Mouse (Mus musculus): ENCODE data around the gene Pex11g. TPM values are rescaled to one million over a fixed set of nuclear protein-coding genes. Genes with fewer than 3 reads are reported as not detected.

The Pex11g gene
- polyA plus RNA-seq, 1 experiment from 2014 or later, result 5.9 TPM

DNA sequence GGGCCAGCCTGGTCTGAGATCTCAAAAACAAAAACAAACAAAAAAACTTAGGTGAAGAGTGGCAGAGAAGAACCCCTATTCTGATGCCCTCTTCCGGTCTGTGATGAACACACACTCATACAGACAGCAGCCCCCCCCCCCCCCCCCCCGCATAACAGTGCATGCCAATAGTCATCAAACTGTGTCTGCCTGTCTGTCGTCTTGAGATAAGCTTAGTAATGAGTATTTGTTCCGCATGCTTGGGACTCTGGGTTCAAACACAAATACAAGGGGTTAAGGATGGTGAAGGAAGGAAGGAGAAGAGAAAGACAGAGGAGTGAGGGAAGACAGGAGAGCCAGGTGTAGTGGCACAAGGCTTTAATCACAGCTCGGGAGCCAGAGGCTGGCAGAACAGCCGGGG, 31.0 kb downstream of the Pex11g start:
- Histone ChIP-seq H3K9ac (replicated peaks) (no peak overlapping the region), H3K36me3 (peaks cover 96% of the 10 kb centered on the region), H3K4me3 (replicated peaks) (no peak overlapping the region), H3K4me2 (no peak overlapping the region), H3K27ac (no peak overlapping the region), H3K27me3 (no peaks in the 10 kb centered on the region), H3K9me3 (no peaks in the 10 kb centered on the region), H3K4me1 (replicated peaks) (no peaks in the 10 kb centered on the region)
- ATAC-seq (ENCODE audit: insufficient number of reproducible peaks, insufficient read depth, low FRiP score, low TSS enrichment, low read depth), result no peak
- WGBS, result 87% methylated on average over 6 of the region's 6 CpGs

DNA sequence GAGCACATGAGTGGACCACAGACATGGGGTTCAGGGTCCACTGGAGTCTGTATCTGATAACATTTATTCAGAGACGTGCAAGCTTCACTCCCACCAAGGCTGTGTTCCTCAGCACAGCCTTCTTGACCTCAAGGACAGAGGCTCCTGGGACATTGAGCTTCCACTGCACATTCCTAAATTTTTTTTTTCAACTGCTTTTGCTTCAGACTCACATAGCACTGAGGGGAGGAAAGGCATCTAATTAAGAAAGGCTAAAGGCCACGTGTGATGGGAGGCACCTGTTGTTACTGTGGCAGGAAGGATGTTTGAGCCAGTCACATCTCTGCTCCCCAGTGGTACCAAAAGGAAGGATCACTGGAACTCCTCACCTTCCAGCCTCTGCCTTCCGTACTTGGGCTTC, 36.4 kb downstream of the Pex11g start:
- H3K4me2 ChIP-seq, result no peak overlapping the region
- no peaks in the 10 kb centered on the region for H3K9me3 ChIP-seq
- no peak overlapping the region for H3K27ac ChIP-seq
- no peaks in the 10 kb centered on the region for H3K27me3 ChIP-seq
- 94% methylated on average over 3 of the region's 3 CpGs for WGBS
- ATAC-seq (ENCODE audit: insufficient number of reproducible peaks, insufficient read depth, low FRiP score, low TSS enrichment, low read depth), result no peak
- no peak overlapping the region for H3K4me3 ChIP-seq (replicated peaks)
- H3K36me3 ChIP-seq, result peaks cover 82% of the 10 kb centered on the region
- no peaks in the 10 kb centered on the region for H3K4me1 ChIP-seq (replicated peaks)
- no peak overlapping the region for H3K9ac ChIP-seq (replicated peaks)

DNA sequence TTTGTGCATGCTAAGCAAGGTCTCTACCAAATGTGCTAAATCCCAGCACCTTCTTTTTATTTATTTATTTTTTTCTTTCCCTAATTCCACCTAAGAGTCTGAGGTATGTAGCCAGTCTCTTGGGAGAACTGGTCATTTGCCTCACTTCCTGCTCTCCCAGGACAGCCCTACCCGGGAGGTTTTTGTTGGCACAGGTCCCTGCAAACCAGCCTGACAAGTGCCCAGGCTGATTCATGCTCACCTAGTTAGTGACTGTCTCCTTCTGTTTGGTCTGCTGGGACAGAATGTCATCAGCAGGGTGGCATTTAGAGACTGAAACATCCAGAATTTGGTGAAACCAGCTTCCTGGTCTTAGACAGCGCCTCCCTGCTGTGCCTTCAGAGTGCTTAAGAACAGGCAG, 37.5 kb downstream of the Pex11g start:
- ATAC-seq (ENCODE audit: insufficient number of reproducible peaks, insufficient read depth, low FRiP score, low TSS enrichment, low read depth), result no peak
- no peaks in the 10 kb centered on the region for H3K9me3 ChIP-seq
- H3K36me3 ChIP-seq, result peaks cover 71% of the 10 kb centered on the region
- no peak overlapping the region for H3K9ac ChIP-seq (replicated peaks)
- H3K27me3 ChIP-seq, result no peaks in the 10 kb centered on the region
- H3K27ac ChIP-seq, result no peak overlapping the region
- no peaks in the 10 kb centered on the region for H3K4me1 ChIP-seq (replicated peaks)
- H3K4me3 ChIP-seq (replicated peaks), result no peak overlapping the region
- no peak overlapping the region for H3K4me2 ChIP-seq
- 82% methylated on average over 2 of the region's 2 CpGs for WGBS

DNA sequence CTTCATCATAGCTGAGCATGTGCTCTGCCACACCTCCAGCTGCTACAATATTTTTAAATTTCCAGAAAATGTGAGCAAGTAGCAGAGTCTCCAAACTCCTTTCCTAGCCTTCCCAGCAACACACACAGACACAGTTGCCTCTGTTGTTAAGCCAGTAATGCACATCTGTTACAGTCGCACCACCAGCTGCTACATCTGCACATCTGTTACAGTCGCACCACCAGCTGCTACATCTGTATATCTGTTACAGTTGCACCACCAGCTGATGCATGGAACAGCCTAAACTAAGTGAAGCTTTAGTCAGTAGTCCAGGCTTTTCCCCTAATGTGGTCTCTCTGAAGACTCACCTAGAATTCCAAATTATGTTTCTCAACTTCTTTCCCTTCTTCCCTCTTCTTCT, 39.1 kb downstream of the Pex11g start:
- WGBS, result 78% methylated on average over 2 of the region's 2 CpGs
- Histone ChIP-seq H3K4me2 (no peak overlapping the region), H3K36me3 (peaks cover 59% of the 10 kb centered on the region), H3K4me3 (replicated peaks) (no peak overlapping the region), H3K9ac (replicated peaks) (no peak overlapping the region), H3K27me3 (no peaks in the 10 kb centered on the region), H3K9me3 (no peaks in the 10 kb centered on the region), H3K4me1 (replicated peaks) (no peaks in the 10 kb centered on the region), H3K27ac (no peak overlapping the region)
- no peak for ATAC-seq (ENCODE audit: insufficient number of reproducible peaks, insufficient read depth, low FRiP score, low TSS enrichment, low read depth)

DNA sequence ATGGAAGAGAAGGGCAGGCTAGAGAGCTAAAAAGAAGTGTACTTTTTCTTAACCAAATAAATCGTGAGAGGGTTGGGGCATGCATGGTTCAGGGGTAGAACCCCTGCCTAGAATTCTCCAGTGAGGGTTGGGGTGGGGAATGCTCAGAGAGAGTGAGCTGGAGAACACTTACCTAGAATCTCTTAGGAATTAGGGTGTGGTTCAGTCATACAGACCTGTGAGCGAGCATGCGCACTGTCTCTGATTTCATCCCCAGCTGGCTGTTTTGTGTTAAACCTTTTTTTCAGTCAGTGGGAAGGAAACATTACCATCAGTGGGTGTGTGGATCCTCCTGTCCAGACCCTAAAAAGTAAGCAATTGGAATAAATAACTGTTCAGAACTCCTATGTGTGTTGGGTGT, 41.3 kb downstream of the Pex11g start:
- no peak for ATAC-seq (ENCODE audit: insufficient number of reproducible peaks, insufficient read depth, low FRiP score, low TSS enrichment, low read depth)
- no peak overlapping the region for H3K4me2 ChIP-seq
- H3K27ac ChIP-seq, result no peak overlapping the region
- H3K4me3 ChIP-seq (replicated peaks), result no peak overlapping the region
- WGBS, result 88% methylated on average over 3 of the region's 3 CpGs
- no peaks in the 10 kb centered on the region for H3K27me3 ChIP-seq
- no peaks in the 10 kb centered on the region for H3K9me3 ChIP-seq
- H3K9ac ChIP-seq (replicated peaks), result no peak overlapping the region
- no peaks in the 10 kb centered on the region for H3K4me1 ChIP-seq (replicated peaks)
- peaks cover 37% of the 10 kb centered on the region for H3K36me3 ChIP-seq

DNA sequence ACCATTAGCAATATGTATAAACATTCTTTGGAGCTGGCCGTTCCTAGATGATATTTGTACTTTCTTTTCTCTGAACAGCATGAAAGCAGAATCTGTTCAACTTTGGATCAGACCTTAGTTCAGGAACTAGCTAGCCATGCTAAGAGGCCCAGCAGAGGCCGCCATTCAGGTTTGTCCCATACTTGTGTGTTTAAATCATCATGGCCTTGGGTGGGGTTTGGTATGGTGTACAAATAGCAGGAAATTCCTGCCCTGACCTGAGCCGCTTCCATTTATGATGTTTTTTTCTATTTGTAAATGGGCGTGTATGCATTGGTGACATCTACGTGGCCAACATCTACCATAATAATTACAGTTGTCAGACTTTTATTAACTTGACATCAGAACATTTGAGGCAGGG, 42.3 kb downstream of the Pex11g start:
- H3K27me3 ChIP-seq, result no peaks in the 10 kb centered on the region
- H3K9me3 ChIP-seq, result no peaks in the 10 kb centered on the region
- H3K9ac ChIP-seq (replicated peaks), result no peak overlapping the region
- 88% methylated on average over 5 of the region's 5 CpGs for WGBS
- no peak overlapping the region for H3K4me2 ChIP-seq
- peaks cover 28% of the 10 kb centered on the region for H3K36me3 ChIP-seq
- no peak overlapping the region for H3K27ac ChIP-seq
- peaks cover 8% of the 10 kb centered on the region for H3K4me1 ChIP-seq (replicated peaks)
- no peak for ATAC-seq (ENCODE audit: insufficient number of reproducible peaks, insufficient read depth, low FRiP score, low TSS enrichment, low read depth)
- no peak overlapping the region for H3K4me3 ChIP-seq (replicated peaks)

DNA sequence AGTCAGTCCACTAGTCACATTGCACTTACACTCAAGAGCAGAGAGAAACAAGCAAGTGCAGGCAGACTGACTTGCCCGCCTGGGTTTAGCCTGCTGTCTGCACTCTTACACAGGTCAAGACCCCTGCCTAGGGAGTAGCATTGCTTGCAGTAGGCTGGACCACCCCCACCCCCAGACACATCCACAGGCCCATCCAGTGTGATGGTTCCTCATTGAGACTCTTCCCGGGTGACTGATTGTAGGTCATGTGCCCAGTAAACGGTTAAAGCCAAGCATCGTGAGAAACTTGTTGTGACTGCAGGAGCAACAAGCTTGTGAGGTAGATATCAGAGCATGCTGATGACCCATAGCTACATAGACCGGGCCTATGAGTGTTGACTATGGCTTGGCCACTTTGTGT, 46.0 kb downstream of the Pex11g start:
- no peaks in the 10 kb centered on the region for H3K27me3 ChIP-seq
- H3K27ac ChIP-seq, result no peak overlapping the region
- 88% methylated on average over 5 of the region's 5 CpGs for WGBS
- H3K4me3 ChIP-seq (replicated peaks), result no peak overlapping the region
- H3K36me3 ChIP-seq, result no peaks in the 10 kb centered on the region
- peaks cover 40% of the 10 kb centered on the region for H3K4me1 ChIP-seq (replicated peaks)
- no peak overlapping the region for H3K9ac ChIP-seq (replicated peaks)
- H3K4me2 ChIP-seq, result no peak overlapping the region
- ATAC-seq (ENCODE audit: insufficient number of reproducible peaks, insufficient read depth, low FRiP score, low TSS enrichment, low read depth), result no peak
- no peaks in the 10 kb centered on the region for H3K9me3 ChIP-seq

DNA sequence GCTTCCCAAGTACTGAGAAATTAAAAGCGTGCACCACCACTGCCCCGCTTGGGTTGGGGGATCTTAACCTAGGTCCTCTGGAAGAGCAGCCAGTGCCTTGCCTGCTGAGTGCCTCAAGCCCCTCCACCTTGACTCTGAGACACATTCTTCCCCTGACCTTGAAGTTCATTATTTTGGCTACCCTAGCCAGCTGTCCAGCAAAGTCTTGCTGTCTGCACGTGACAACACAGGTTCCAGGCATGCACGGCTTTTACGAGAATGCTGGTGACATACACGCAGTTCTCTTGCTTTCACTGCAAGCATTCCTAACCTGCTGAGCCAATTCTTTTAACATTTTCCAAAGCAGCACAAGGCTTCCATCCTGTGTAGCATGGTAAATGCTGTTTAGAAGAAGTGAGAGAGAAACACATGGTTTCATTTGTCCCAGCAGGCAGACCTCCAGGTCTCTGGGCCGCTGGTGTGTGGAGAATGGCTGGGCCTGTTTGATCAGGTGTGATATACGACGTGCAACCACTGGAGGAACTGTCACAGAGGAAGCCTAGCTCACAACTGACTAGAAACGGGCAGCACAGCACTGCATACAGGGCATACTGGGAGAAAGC, 47.3 kb downstream of the Pex11g start:
- ATAC-seq (ENCODE audit: insufficient number of reproducible peaks, insufficient read depth, low FRiP score, low TSS enrichment, low read depth), result peak; percentile 87
- no peak overlapping the region for H3K4me2 ChIP-seq
- H3K4me3 ChIP-seq (replicated peaks), result no peak overlapping the region
- peaks cover 40% of the 10 kb centered on the region for H3K4me1 ChIP-seq (replicated peaks)
- peak overlapping the region; percentile 72 for H3K27ac ChIP-seq
- H3K36me3 ChIP-seq, result no peaks in the 10 kb centered on the region
- 26% methylated on average over 10 of the region's 10 CpGs for WGBS
- no peaks in the 10 kb centered on the region for H3K27me3 ChIP-seq
- no peaks in the 10 kb centered on the region for H3K9me3 ChIP-seq
- H3K9ac ChIP-seq (replicated peaks), result no peak overlapping the region

DNA sequence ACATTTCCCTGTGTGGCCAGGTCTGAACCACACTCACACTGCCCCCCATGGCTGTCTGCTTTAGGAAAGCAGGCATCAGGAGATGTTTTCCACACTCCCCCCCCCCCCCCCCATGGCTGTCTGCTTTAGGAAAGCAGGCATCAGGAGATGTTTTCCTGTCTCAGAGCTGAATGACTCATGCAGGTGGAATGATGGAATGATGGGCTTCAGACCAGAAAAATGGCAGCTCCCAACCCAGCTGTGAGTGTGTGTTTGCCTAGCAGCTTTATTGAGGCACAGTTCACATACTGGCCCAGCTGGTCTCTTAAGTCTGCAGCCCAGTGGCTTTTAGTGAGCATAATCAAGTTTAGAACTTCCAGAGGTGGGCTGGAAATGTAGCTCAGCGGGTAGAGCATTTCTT, 49.4 kb downstream of the Pex11g start:
- Histone ChIP-seq H3K27me3 (no peaks in the 10 kb centered on the region), H3K4me3 (replicated peaks) (no peak overlapping the region), H3K9ac (replicated peaks) (no peak overlapping the region), H3K9me3 (no peaks in the 10 kb centered on the region), H3K4me2 (no peak overlapping the region), H3K4me1 (replicated peaks) (peaks cover 40% of the 10 kb centered on the region), H3K27ac (no peak overlapping the region), H3K36me3 (no peaks in the 10 kb centered on the region)
- WGBS, result 89% methylated on average over 1 of the region's 1 CpGs
- ATAC-seq (ENCODE audit: insufficient number of reproducible peaks, insufficient read depth, low FRiP score, low TSS enrichment, low read depth), result no peak

DNA sequence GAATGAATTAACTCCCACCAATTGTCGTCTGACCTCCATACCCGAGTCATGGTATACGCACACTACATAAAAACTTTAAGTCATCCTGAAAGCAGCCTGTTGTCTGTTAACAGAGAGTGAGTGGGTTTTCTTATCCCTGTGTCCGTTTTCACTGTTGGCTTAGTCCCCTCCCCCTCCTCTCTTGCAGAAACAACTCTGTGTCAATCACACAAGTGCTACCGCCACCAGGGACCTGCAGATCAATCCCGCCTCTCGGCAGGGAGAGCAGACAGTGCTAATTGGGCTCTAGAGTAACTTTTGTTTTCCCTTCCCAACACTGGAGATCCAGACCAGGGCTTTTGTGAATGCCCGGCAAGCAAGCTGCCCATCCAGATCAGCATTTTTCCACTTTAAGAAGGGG, 50.0 kb downstream of the Pex11g start:
- Histone ChIP-seq H3K9ac (replicated peaks) (no peak overlapping the region), H3K4me2 (no peak overlapping the region), H3K4me3 (replicated peaks) (no peak overlapping the region), H3K4me1 (replicated peaks) (peaks cover 40% of the 10 kb centered on the region), H3K27me3 (no peaks in the 10 kb centered on the region), H3K27ac (0 out of 2 replicates have a peak overlapping the region, but pooled peaks have one; percentile 3), H3K36me3 (no peaks in the 10 kb centered on the region), H3K9me3 (no peaks in the 10 kb centered on the region)
- 7% methylated on average over 8 of the region's 8 CpGs for WGBS
- ATAC-seq (ENCODE audit: insufficient number of reproducible peaks, insufficient read depth, low FRiP score, low TSS enrichment, low read depth), result no peak

DNA sequence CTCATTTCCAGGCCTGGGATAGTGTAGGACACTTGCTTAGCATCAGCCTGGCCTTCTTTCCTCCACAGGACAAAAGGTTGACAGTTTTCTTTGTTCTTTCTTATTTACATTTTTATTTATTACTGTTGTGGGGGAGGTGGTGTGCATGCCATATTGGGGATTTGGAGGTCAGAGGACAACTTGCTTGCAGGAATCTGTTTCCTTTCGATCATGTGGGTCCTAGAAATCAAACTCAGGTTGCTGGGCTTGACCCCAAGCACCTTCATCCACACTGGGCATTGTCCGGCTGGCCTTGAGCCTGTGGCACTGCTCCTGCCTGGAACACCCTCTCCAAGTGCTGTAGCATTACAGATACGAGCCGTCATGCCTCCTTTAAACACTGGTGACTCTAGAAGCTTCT, 50.6 kb downstream of the Pex11g start:
- Histone ChIP-seq H3K27me3 (no peaks in the 10 kb centered on the region), H3K9me3 (no peaks in the 10 kb centered on the region), H3K36me3 (no peaks in the 10 kb centered on the region), H3K4me3 (replicated peaks) (no peak overlapping the region), H3K27ac (no peak overlapping the region), H3K4me2 (no peak overlapping the region), H3K4me1 (replicated peaks) (peaks cover 40% of the 10 kb centered on the region), H3K9ac (replicated peaks) (no peak overlapping the region)
- no peak for ATAC-seq (ENCODE audit: insufficient number of reproducible peaks, insufficient read depth, low FRiP score, low TSS enrichment, low read depth)
- 37% methylated on average over 4 of the region's 4 CpGs for WGBS

DNA sequence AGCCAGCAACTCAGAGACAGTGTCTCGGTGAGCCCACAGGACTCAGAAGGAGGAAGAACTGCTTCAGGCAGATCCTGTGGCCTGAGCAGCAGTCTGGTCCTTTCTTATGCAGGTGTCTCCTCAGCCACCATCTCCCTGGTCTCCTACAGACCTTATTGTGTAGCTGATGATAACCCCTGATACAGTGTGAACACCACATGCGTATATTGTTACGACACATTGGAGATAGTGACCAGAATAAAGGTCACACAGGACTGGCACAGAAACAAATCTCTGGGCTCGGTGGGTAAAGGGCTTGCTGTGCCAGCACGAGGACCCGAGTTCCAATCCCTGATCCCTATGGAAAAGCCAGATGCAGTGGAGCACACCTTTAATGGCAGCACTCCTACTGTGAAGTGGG, 51.8 kb downstream of the Pex11g start:
- Histone ChIP-seq H3K4me2 (no peak overlapping the region), H3K27me3 (no peaks in the 10 kb centered on the region), H3K9ac (replicated peaks) (no peak overlapping the region), H3K4me3 (replicated peaks) (no peak overlapping the region), H3K27ac (no peak overlapping the region), H3K36me3 (no peaks in the 10 kb centered on the region), H3K9me3 (no peaks in the 10 kb centered on the region), H3K4me1 (replicated peaks) (peaks cover 36% of the 10 kb centered on the region)
- WGBS, result 92% methylated on average over 6 of the region's 6 CpGs
- ATAC-seq (ENCODE audit: insufficient number of reproducible peaks, insufficient read depth, low FRiP score, low TSS enrichment, low read depth), result no peak
